ENCODE assay signal across 8 mouse cellular contexts in genomic region chr19:32712588-32713042, GRCm38 (mm10). TPM values are rescaled to one million over a fixed set of nuclear protein-coding genes. Genes with fewer than 3 reads are reported as not detected.
DNase-seq lines count a peak whose midpoint lies in the region; ATAC-seq and TF ChIP-seq lines count a peak whose summit lies in the region.

No protein-coding gene starts in this region.

- no peaks in the 10 kb centered on the region for H3K9me3 ChIP-seq in embryonic facial prominence, embryonic 11.5 days (replicated peaks; ENCODE audit: control insufficient read depth, low read length)
- H3K9me3 ChIP-seq in limb, embryonic 15.5 days, result no peaks in the 10 kb centered on the region
- H3K9me3 ChIP-seq in midbrain, postnatal 0 days (ENCODE audit: low read length), result no peaks in the 10 kb centered on the region

- H3K9ac ChIP-seq in embryonic facial prominence, embryonic 11.5 days (replicated peaks; ENCODE audit: low read length), result peak overlapping the region; percentile 94
- peak overlapping the region; percentile 40; the same call in 1 of the 2 replicates for H3K9ac ChIP-seq in limb, embryonic 15.5 days
- H3K9ac ChIP-seq in midbrain, postnatal 0 days (replicated peaks; ENCODE audit: low read length, poor library complexity, severe bottlenecking), result peak overlapping the region; percentile 99

- peak; percentile 64 for TF ChIP-seq CTCF in midbrain, postnatal 0 days (IDR thresholded peaks at IDR 0.05)

- peak; percentile 87 for DNase-seq in 416B (ENCODE audit: low read depth)
- DNase-seq in adrenal gland, postnatal 25 days, result peak; percentile 69
- peak; percentile 79 for DNase-seq in embryonic facial prominence, embryonic 11.5 days (ENCODE audit: low spot score)
- peak; percentile 77 for DNase-seq in kidney, adult 18-20 months
- DNase-seq in midbrain, postnatal 0 days (ENCODE audit: low spot score), result peak; percentile 94
- peak; percentile 91 to 93 for DNase-seq in spleen, postnatal 36 days (ENCODE audit: low spot score in 2 of 2)

- H3K4me2 ChIP-seq in embryonic facial prominence, embryonic 11.5 days (ENCODE audit: low read depth, low read length), result peak overlapping the region; percentile 74
- H3K4me2 ChIP-seq in limb, embryonic 15.5 days, result peak overlapping the region; percentile 82
- H3K4me2 ChIP-seq in midbrain, postnatal 0 days (ENCODE audit: low read depth, low read length, poor library complexity, severe bottlenecking), result peak overlapping the region; percentile 76

- H3K4me1 ChIP-seq in embryonic facial prominence, embryonic 11.5 days (ENCODE audit: control insufficient read depth, insufficient read depth, low read length), result no peaks in the 10 kb centered on the region
- H3K4me1 ChIP-seq in limb, embryonic 15.5 days, result peaks cover 6% of the 10 kb centered on the region; the same call in 1 of the 2 replicates
- no peaks in the 10 kb centered on the region for H3K4me1 ChIP-seq in midbrain, postnatal 0 days (ENCODE audit: insufficient read depth, low read length)

- H3K4me3 ChIP-seq in embryonic facial prominence, embryonic 11.5 days (ENCODE audit: low read depth, low read length), result peak overlapping the region; percentile 90
- peak overlapping the region; percentile 95 for H3K4me3 ChIP-seq in limb, embryonic 15.5 days
- H3K4me3 ChIP-seq in midbrain, postnatal 0 days (ENCODE audit: low read depth, low read length), result peak overlapping the region; percentile 98

- H3K27ac ChIP-seq in embryonic facial prominence, embryonic 11.5 days (replicated peaks; ENCODE audit: low read depth, low read length), result no peak overlapping the region
- peak overlapping the region; percentile 61; the same call in 1 of the 2 replicates for H3K27ac ChIP-seq in limb, embryonic 15.5 days
- H3K27ac ChIP-seq in midbrain, postnatal 0 days (ENCODE audit: low read depth, low read length), result peak overlapping the region; percentile 93

- peak; percentile 81 for ATAC-seq in embryonic facial prominence, embryonic 11.5 days (replicated peaks; ENCODE audit: insufficient number of reproducible peaks, low FRiP score, low TSS enrichment, low read depth)
- ATAC-seq in granulocyte monocyte progenitor cell, adult 5-6 weeks (replicated peaks; ENCODE audit: poor library complexity, severe bottlenecking), result peak; percentile 89
- peak; percentile 71; the same call in 1 of the 2 replicates for ATAC-seq in limb, embryonic 15.5 days (ENCODE audit: insufficient number of reproducible peaks, low FRiP score, low TSS enrichment, low read depth)
- peak; percentile 92 for ATAC-seq in midbrain, postnatal 0 days (ENCODE audit: low FRiP score)

- WGBS in embryonic facial prominence, embryonic 11.5 days, result 1% methylated on average over 11 of the region's 11 CpGs
- WGBS in limb, embryonic 15.5 days, result under 1% methylated on average over 11 of the region's 11 CpGs
- WGBS in midbrain, postnatal 0 days, result 1% methylated on average over 11 of the region's 11 CpGs

- no peaks in the 10 kb centered on the region for H3K27me3 ChIP-seq in embryonic facial prominence, embryonic 11.5 days (ENCODE audit: control insufficient read depth, insufficient read depth, low read length)
- no peaks in the 10 kb centered on the region for H3K27me3 ChIP-seq in limb, embryonic 15.5 days
- H3K27me3 ChIP-seq in midbrain, postnatal 0 days (ENCODE audit: insufficient read depth, low read length), result no peaks in the 10 kb centered on the region

- no peaks in the 10 kb centered on the region for H3K36me3 ChIP-seq in embryonic facial prominence, embryonic 11.5 days (replicated peaks; ENCODE audit: control insufficient read depth, insufficient read depth, low read depth, low read length)
- no peaks in the 10 kb centered on the region for H3K36me3 ChIP-seq in limb, embryonic 15.5 days
- H3K36me3 ChIP-seq in midbrain, postnatal 0 days (ENCODE audit: insufficient read depth, low read length), result no peaks in the 10 kb centered on the region

RNA-seq across cellular contexts. Expression of gene Atad1, which starts 27.0 kb away (rescaled TPM):
- 74.5 and 83.5 TPM in 2 replicates for total RNA-seq in adrenal gland, postnatal 25 days (2021)
- polyA plus RNA-seq in embryonic facial prominence, embryonic 11.5 days (2014; fragmentation: Nextera tagmentation; extraction: Ambion mirVana), result 85.9 and 98.4 TPM in 2 replicates
- 59.5 and 62.9 TPM in 2 replicates for total RNA-seq in granulocyte monocyte progenitor cell, adult 5-6 weeks (2014; fragmentation: Nextera tagmentation)
- total RNA-seq in granulocyte monocyte progenitor cell, adult 5-6 weeks (2017), result 77.7 and 82.9 TPM in 2 replicates
- polyA plus RNA-seq in limb, embryonic 15.5 days (2015; fragmentation: Nextera tagmentation; extraction: Ambion mirVana), result 54.5 and 55.2 TPM in 2 replicates
- total RNA-seq in midbrain, postnatal 0 days (2014; rRNA removed), result 89.3 and 147 TPM in 2 replicates
- 107 and 108 TPM in 2 replicates for polyA plus RNA-seq in midbrain, postnatal 0 days (2015; fragmentation: Nextera tagmentation; extraction: Ambion mirVana)

RNA-seq across cellular contexts. Expression of gene Pten, which starts 44.7 kb away (rescaled TPM):
- 71.8 and 78.0 TPM in 2 replicates for total RNA-seq in adrenal gland, postnatal 25 days (2021)
- polyA plus RNA-seq in embryonic facial prominence, embryonic 11.5 days (2014; fragmentation: Nextera tagmentation; extraction: Ambion mirVana), result 7.4 and 8.4 TPM in 2 replicates
- 67.3 and 74.5 TPM in 2 replicates for total RNA-seq in granulocyte monocyte progenitor cell, adult 5-6 weeks (2014; fragmentation: Nextera tagmentation)
- 98.5 and 103 TPM in 2 replicates for total RNA-seq in granulocyte monocyte progenitor cell, adult 5-6 weeks (2017)
- polyA plus RNA-seq in limb, embryonic 15.5 days (2015; fragmentation: Nextera tagmentation; extraction: Ambion mirVana), result 7.1 and 9.5 TPM in 2 replicates
- total RNA-seq in midbrain, postnatal 0 days (2014; rRNA removed), result 117 and 171 TPM in 2 replicates
- 12.6 and 14.0 TPM in 2 replicates for polyA plus RNA-seq in midbrain, postnatal 0 days (2015; fragmentation: Nextera tagmentation; extraction: Ambion mirVana)

Comparison
In these comparisons a context has a peak if more than half of its experiments do, and no peak if none do; other contexts are left out.
1. H3K9ac ChIP-seq: peak in every context shown above with its lines; median percentile 99 in midbrain, postnatal 0 days; 94 in embryonic facial prominence, embryonic 11.5 days; 40 in limb, embryonic 15.5 days.